Mouse (Mus musculus): ENCODE results near the gene Trmt44.

Gene Trmt44

GRCm38 (mm10) chr5:35574653-35575599 is at the start of gene Trmt44:
TSS of gene Trmt44 (minus strand) at chr5:35575070.
- DNase-seq = peak; percentile 93

GRCm38 (mm10) chr5:35623831-35624230 is 49.0 kb upstream of the Trmt44 start:
- DNase-seq = no peak

GRCm38 (mm10) chr5:35621114-35621513 is 46.2 kb upstream of the Trmt44 start:
- DNase-seq = no peak

- no peak for DNase-seq
These were observed 42.1 kb upstream of the Trmt44 start for GRCm38 (mm10) chr5:35616943-35617342.

- no peak for DNase-seq
These were observed 37.9 kb upstream of the Trmt44 start for GRCm38 (mm10) chr5:35612722-35613121.

- no peak for DNase-seq
These were observed 37.0 kb upstream of the Trmt44 start for GRCm38 (mm10) chr5:35611900-35612299.

- DNase-seq = peak; percentile 65
These were observed 36.3 kb upstream of the Trmt44 start for GRCm38 (mm10) chr5:35611170-35611569.

GRCm38 (mm10) chr5:35610381-35610780 is 35.5 kb upstream of the Trmt44 start:
- no peak for DNase-seq

- no peak for DNase-seq
These were observed 35.1 kb upstream of the Trmt44 start for GRCm38 (mm10) chr5:35609971-35610370.

- no peak for DNase-seq
These were observed 34.5 kb upstream of the Trmt44 start for GRCm38 (mm10) chr5:35609381-35609780.

GRCm38 (mm10) chr5:35608559-35608958 is 33.7 kb upstream of the Trmt44 start:
- no peak for DNase-seq

- no peak for DNase-seq
These were observed 32.9 kb upstream of the Trmt44 start for GRCm38 (mm10) chr5:35607784-35608183.

GRCm38 (mm10) chr5:35606800-35607199 is 31.9 kb upstream of the Trmt44 start:
- DNase-seq = no peak

- no peak for DNase-seq
These were observed 30.5 kb upstream of the Trmt44 start for GRCm38 (mm10) chr5:35605355-35605754.

- DNase-seq = no peak
These were observed 26.7 kb upstream of the Trmt44 start for GRCm38 (mm10) chr5:35601526-35601925.

- no peak for DNase-seq
These were observed 25.4 kb upstream of the Trmt44 start for GRCm38 (mm10) chr5:35600233-35600632.

GRCm38 (mm10) chr5:35596169-35597160 is 21.6 kb upstream of the Trmt44 start:
- DNase-seq = no peak

GRCm38 (mm10) chr5:35595706-35596105 is 20.8 kb upstream of the Trmt44 start:
- peak; percentile 83 for DNase-seq

GRCm38 (mm10) chr5:35594768-35595167 is 19.9 kb upstream of the Trmt44 start:
- DNase-seq = peak; percentile 28

- DNase-seq = peak; percentile 75
These were observed 18.4 kb upstream of the Trmt44 start for GRCm38 (mm10) chr5:35593272-35593671.

- DNase-seq = peak; percentile 36
These were observed 18.0 kb upstream of the Trmt44 start for GRCm38 (mm10) chr5:35592824-35593223.

- no peak for DNase-seq
These were observed 17.3 kb upstream of the Trmt44 start for GRCm38 (mm10) chr5:35592081-35592736.

- DNase-seq = peak; percentile 40
These were observed 16.6 kb upstream of the Trmt44 start for GRCm38 (mm10) chr5:35591497-35591896.
